Mouse (Mus musculus): Measurements from ENCODE around the gene Filip1.

Gene Filip1

DNA sequence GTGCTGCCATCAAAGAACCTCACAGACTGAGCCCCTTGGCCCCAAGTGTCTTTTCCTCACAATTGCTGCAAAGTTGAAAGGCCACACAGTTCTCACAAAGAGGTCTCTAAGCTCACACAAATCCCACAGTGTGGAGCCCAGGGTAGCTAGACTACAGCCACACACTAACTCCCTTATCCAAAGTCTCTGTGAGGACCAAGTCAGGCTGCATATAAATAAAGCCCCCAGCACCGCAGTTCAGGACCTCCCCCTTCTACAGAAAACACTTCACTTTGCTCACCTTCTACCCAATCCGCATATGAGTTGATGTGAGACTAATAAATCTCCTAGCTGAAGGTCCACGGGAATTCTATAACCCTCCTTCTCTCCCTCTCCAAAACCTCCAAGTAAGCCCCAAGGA lies 228.2 kb downstream of the Filip1 start:
- no peak for DNase-seq (ENCODE audit: low read depth, low spot score)

GRCm38 (mm10) chr9:79779354-79779753 lies 233.3 kb downstream of the Filip1 start:
- DNase-seq (ENCODE audit: low read depth, low spot score) = peak; percentile 45

- peak; percentile 14 for DNase-seq (ENCODE audit: low read depth, low spot score)
Observed at GRCm38 (mm10) chr9:79766991-79767545, 245.6 kb downstream of the Filip1 start.

- no peak for DNase-seq (ENCODE audit: low read depth, low spot score)
Observed at GRCm38 (mm10) chr9:79765329-79765728, 247.3 kb downstream of the Filip1 start.
